Mouse (Mus musculus) gastrocnemius, postnatal 14 days (tissue): Measurements from ENCODE around the gene Olfr930. TPM values are rescaled to one million over a fixed set of nuclear protein-coding genes. Genes with fewer than 3 reads are reported as not detected.

ENCODE experiments used
- DNase-seq: peaks from one replicate; pipeline ENCODE4 v3.0.0; 2021; ENCODE audit warnings: mixed read lengths
- intact Hi-C: fragments of 180-260 bp; cut with DNase I; formaldehyde crosslinking; loops from one replicate; pipeline ENCODE4 v1.15.1; 2025; ENCODE audit warnings: low total_unique reads
- long read RNA-seq, 2 experiments: library from polyadenylated mRNA; stranded (forward); transcript quantifications; one replicate each; pipeline ENCODE4 v2.0.0; 2021
- total RNA-seq, 2 experiments: library from RNA; stranded (reverse); gene quantifications; 2 replicates each; pipeline ENCODE4 v1.2.3; 2021

Olfr930 gene
- not detected for total RNA-seq
- long read RNA-seq, experiment 1, result 0 reads
- long read RNA-seq, experiment 2, result 0 reads

DNA sequence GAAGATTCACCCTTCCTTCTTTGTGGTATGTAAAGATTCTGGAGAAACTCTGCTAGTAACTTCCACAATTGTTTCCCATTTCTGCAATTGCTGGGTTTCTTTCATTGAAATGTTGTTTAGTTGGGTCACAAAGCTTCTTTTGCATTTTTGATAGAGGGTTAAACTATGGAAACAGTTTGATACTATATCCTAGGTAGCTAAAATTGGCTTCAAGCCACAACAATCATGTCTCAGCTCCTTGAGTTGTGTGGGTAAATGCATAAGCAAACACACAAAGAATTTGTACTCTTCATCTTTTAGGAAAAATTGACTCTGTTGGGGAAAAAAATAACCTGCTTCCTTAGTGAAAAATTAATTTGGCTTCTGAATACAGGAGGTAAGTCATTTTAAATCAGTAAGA is at the start of gene Olfr930:
Olfr930 (plus strand) TSS at position 301 of the 400 bp plus-strand sequence.
- intact Hi-C loops, result no loop called here

DNA sequence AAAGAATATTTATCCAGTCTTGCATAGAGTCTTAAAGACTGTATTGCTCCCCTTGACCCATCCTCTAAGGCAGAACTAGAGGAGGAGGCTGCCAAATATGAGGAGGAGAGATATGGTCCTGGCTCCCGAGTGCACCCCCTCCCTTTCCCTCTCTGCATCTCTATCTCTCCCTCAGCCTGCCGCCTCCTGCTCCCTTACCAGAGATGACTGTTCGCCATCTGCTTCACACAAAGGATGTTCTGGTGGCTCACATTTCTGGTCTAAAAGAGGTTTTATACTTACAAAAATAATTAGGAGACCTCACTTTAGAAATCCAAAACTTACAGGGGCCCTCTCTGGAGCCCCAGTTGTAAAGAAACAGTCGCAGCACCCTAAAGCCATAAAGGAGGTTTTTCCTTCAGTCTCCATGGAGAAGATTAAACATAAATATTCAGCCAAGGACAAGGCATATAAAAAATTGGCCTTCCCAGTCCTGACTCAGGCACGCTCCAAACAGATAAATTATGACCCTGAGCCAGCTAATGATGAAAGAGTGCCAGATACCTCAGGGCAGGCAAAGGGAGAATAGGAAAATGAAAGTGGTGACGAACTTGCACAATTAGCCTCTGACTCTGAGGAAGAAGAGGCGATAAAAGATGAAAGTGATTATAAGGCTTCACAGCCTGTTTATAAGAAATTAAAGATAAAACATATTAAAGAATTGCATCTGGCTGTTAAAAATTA is 24.0 kb downstream of the Olfr930 start:
- DNase-seq, result no peak
- intact Hi-C loops, result no loop called here

More for the DNA sequence above, at the start of gene Olfr930:
- DNase-seq, result no peak

DNA sequence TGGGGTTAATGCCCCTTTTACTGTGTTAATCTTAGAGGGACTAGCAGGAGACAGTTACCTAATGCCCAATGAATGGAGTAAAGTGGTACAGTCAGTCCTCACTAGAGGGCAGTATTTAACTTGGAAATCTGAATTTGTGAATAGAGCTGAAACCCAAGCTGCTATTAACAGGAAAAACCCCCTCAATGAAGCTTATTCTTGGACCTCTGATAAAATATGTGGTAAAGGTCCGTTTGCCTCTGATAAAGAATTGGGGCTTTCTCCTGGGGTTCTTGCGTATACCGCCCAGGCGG is 24.5 kb downstream of the Olfr930 start:
- intact Hi-C loops, result no loop called here
- DNase-seq, result no peak

DNA sequence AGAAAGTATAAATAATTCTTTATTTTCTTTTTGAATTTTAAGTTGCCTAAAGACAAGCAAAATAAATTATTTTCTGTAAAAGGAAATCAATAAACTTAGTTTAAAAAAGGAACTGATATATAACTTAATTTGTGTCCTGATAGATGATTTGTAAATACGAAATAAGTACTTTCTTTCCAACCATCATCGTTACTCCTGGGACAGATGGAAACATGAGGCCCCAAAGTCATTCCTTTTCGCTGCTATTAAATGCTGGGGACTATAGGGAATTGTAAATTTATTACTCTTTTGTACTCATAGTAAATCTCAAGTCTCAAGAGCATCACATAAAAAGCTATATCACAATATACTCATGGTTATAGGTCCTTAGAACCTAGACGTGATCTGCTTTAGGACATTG is 42.4 kb downstream of the Olfr930 start, which contains the start of gene Olfr933:
Olfr933 (plus strand) TSS at position 301 of the 400 bp plus-strand sequence.
- no peak for DNase-seq
- intact Hi-C loops, result no loop called here

Other genes starting within 250 kb of the Olfr930 start
- not detected for gene Olfr919, start 226.1 kb upstream of the Olfr930 start, total RNA-seq
- 10 to 100 TPM; 16.3 to 17.0 TPM for gene Vwa5a, start 211.5 kb upstream of the Olfr930 start, total RNA-seq
- gene Olfr920, start 177.5 kb upstream of the Olfr930 start, total RNA-seq, result under 1 TPM; 0.04 to 0.06 TPM
- not detected for gene Olfr921, start 156.7 kb upstream of the Olfr930 start, total RNA-seq
- gene Olfr922, start 115.2 kb upstream of the Olfr930 start, total RNA-seq, result not detected
- not detected for gene Olfr923, start 103.3 kb upstream of the Olfr930 start, total RNA-seq
- gene Olfr924, start 85.4 kb upstream of the Olfr930 start, total RNA-seq, result not detected
- not detected for gene Olfr26, start 74.7 kb upstream of the Olfr930 start, total RNA-seq
- gene Olfr926, start 52.7 kb upstream of the Olfr930 start, total RNA-seq, result not detected
- not detected for gene Olfr933, start 42.5 kb downstream of the Olfr930 start, total RNA-seq
- not detected for gene Olfr934, start 58.5 kb downstream of the Olfr930 start, total RNA-seq
- gene Olfr935, start 69.9 kb downstream of the Olfr930 start, total RNA-seq, result not detected
- not detected for gene Olfr146, start 93.6 kb downstream of the Olfr930 start, total RNA-seq
- not detected for gene Olfr937, start 135.1 kb downstream of the Olfr930 start, total RNA-seq
- not detected for gene Olfr938, start 149.1 kb downstream of the Olfr930 start, total RNA-seq
- gene Olfr27, start 198.3 kb downstream of the Olfr930 start, total RNA-seq, result not detected
- gene Olfr943, start 236.5 kb downstream of the Olfr930 start, total RNA-seq, result not detected